Mouse (Mus musculus): Measurements from ENCODE around the gene Cnn2.

- TF ChIP-seq CTCF (IDR thresholded peaks at IDR 0.05; ENCODE audit: insufficient read depth, low read length) (no peak), POLR2A (IDR thresholded peaks at IDR 0.05; ENCODE audit: borderline replicate concordance, extremely low read depth, low read depth, low read length) (no peak)
Measured at GRCm38 (mm10) chr10:79942988-79943387, 45.4 kb upstream of the Cnn2 start.
